Mouse (Mus musculus) left cerebral cortex, postnatal 36 days (tissue): ENCODE data around the gene Ncoa1. TPM values are rescaled to one million over a fixed set of nuclear protein-coding genes. Genes with fewer than 3 reads are reported as not detected.
"Not testable (repeated sequence)": the region's sequence is repeated elsewhere in the genome, so short reads cannot be mapped to it uniquely, and the experiment has no call there.

Source experiments
- DNase-seq, 2 experiments: peaks; one replicate each; pipeline ENCODE4 v3.0.0; 2021 to 2022; ENCODE audit warnings: low spot score in 2 of 2, mixed read lengths in 1 of 2
- intact Hi-C: fragments of 180-260 bp; cut with DNase I; formaldehyde crosslinking; loops from one replicate; pipeline ENCODE4 v1.15.1; 2025
- total RNA-seq, 2 experiments: library from RNA; stranded (reverse); gene quantifications; 2 replicates each; pipeline ENCODE4 v1.2.3; 2021

The Ncoa1 gene
- total RNA-seq, 2 experiments from 2014 or later, result 104 to 110 TPM

DNA sequence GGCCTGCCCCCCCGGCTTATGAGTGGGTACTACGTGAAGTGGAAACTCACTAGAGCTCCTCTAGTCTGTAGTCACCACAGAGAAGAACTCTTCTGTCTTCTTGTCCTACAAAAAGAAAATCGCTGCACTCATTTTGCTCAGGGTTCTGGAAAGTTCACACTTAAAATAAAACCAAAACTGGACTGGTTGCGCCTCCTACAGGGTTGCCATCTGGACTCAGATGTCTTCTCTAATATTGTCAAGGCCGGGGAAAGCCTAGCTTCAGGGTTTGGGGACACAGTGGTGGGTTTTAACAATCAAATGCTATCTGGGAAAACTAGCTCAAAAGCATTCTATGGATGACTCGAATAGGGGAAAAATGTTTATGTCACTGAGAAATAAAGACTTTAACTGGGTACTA lies 227.2 kb downstream of the Ncoa1 start:
- intact Hi-C loops, result no loop called here
- no peak for DNase-seq

DNA sequence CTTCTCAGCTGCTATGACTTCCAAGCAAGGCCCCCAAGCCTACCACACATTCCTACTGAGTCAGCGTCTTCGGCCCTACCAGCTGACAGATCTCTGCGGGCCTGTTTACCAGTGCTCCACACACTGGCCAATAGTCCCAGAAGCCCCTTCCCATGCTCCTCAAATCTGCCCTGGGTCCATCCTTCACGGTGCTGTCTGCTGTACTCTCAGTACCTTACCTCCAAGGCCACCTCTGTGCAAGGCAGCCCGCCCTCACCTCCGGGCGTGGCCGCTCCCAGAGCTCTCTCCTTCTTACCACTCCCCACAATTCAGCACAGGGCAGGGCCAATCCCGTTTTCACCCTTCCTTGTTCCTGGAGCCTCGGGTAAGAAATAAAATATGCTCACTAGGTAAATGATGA lies 231.2 kb downstream of the Ncoa1 start:
- intact Hi-C loops, result no loop called here
- no peak for DNase-seq

DNA sequence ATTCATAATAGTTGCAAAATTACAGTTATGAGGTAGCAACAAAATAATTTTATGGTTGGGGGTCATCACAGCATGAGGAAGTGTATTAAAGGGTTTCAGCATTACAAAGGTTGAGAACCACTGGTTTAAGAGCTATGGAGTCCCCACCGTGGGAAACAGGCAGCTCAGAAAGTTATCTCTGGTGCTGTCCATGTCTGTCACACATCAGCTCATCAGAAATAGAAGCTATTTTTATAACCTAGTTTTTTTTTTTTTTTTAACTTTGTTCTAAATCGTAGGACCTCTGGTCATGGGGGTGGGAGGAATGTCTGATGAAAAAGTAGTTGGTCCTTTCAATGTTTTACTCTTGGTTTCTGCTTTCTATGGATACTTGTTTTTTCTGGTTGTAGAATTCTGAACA lies 233.2 kb downstream of the Ncoa1 start:
- intact Hi-C loops, result no loop called here
- DNase-seq, result no peak

DNA sequence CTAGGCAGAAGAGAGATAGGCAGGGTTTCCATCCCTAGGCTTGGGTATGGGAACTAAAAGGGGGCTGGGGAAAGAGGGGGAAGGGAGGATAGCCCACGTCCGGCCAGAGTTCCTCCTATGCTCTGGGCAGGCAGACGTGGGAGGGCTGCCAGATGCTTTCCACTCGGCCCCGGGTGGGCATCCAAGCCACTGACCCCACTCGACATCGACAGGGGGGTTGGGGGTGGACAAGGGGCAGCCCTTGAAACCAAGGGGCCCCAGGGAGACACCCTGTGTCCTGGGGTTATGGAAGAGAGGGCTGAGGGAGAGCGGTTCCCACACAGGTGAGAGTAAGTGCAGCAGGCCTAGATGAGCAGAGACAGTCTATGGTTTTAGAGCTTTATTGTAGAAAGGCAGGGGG lies 236.7 kb downstream of the Ncoa1 start:
- intact Hi-C loops, DNase-seq: not testable (repeated sequence)

DNA sequence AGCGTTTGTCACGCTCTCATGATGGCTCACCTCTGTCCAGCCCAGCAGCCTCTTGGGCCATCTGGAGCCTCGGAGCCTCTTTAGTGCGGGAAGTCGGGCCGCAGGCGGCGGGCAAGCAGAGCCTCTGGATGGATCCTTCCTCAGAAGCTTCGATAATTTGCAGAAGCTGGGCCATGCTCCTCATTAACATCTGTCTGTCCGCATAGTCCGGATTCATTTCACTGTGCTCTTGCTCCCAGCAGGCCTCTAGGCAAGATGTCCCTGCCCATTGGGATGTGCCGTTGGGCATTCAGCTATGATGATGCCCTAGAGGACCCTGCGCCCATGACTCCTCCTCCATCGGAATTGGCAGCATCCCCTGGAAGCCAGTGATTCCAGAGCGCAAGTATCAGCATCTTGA lies 239.5 kb downstream of the Ncoa1 start:
- intact Hi-C loops, result no loop called here

DNA sequence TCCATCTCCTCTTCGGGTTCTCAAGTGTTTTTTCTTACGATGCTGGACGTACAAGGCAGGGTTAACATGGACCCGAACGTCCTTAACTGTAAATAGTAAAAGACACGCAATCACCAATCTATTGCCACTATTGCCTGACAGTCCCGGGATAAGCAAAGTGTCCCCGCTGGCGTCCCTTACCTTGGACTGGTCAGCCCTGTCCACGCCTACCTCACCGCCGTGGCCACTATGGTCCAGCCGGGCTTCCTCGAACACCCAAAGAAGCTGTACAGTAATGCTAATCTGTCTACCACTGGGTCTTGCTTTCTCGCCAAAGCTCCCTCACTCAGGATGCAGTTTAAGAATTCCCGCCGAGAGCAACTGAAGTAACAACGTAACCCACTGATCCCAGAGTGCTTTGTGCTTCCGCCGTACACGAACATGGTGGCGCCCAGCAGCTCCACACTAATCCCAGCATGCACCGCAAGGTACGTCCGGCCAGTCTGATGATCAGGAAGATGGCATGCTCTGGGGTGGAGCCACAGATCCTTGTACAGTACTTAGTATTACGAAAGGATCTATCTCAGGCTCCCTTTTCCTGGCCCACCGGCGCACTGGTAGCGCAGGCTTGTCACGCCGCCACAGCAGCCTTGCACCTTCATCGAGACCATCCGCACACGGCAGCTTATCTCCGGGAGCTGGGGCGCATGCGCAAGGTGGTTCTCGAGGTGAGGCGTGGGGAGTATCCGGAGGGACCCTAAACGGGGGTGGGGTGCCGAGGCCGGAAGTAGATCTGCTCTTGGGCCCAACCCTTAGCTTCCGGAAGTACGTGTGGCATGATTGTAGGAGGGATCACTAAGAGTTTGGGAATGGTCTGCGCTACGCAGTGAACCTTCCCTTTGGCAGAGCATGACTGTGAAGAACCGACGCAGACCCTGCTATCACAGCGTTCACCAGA lies 243.1 kb downstream of the Ncoa1 start, which contains the start of the genes Ptrhd1 and Cenpo:
Gene Ptrhd1, plus strand, starts transcription at position 456 of the 937 bp plus-strand sequence.
Gene Cenpo, minus strand, starts transcription at position 723 of the 937 bp plus-strand sequence.
- peak; percentile 97 to 98 for DNase-seq
- intact Hi-C loops, result no loop called here

More for the DNA sequence above, 239.5 kb downstream of the Ncoa1 start:
- no peak for DNase-seq

DNA sequence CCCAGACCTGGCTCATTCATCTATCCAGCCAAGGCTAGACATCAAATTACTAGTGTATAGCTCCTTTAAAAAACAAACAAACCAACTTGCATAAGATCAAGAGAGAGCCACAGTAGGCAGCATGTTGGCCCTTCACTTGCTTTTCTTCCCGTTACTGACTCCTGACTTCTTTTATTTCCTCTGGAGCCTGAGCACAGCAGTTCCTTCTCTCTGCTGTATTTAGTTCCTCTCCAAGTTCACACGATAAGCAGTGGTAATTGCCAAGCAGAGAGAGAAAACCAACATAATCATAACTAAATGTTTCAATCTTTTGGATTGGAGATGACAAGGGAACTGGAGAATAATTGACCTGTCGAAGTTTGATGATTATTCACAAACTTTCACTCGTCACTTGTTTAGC lies 244.2 kb downstream of the Ncoa1 start:
- intact Hi-C loops, result no loop called here

DNA sequence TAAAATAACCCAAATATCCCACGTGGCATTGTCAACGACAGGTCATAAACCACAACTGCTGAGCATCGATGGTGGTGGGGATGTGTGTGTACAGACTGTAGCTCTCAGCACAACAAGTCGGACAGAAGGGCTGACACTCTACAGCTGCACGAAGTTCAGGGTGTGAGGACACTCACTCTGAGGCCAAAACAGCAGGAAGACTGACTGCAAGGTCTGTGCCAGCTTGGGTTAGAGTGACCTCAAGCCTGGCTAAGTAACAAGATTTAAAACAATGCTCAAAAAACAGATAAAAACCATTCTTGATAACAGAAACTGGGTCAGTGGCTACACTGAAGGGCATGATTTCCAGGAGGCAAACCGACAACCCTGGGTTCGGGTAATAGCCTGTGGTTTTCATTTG lies 246.8 kb downstream of the Ncoa1 start:
- intact Hi-C loops, result no loop called here
- DNase-seq, result no peak

More for the DNA sequence above, 244.2 kb downstream of the Ncoa1 start:
- DNase-seq, result no peak

DNA sequence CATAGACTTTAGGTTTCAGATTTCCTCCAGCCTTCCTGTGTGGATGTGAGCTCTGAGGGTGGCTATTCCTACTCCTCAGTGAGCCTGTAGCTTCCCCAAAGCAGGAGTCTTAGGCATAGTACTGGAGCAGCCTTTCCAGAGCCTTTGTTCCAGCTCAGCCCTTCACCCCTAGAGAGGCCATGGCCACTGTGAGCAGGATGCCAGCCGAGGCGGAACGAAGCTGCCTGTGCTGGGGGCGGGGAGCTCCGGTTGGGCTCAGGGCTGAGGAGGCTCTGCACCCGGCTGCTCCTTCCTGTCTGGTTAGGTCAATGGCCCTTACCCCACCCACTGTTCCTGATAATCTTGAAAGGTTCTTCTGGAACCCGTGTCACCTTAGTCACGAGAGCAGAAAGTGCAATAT lies 264.1 kb downstream of the Ncoa1 start:
- intact Hi-C loops, result no loop called here
- DNase-seq, result no peak

DNA sequence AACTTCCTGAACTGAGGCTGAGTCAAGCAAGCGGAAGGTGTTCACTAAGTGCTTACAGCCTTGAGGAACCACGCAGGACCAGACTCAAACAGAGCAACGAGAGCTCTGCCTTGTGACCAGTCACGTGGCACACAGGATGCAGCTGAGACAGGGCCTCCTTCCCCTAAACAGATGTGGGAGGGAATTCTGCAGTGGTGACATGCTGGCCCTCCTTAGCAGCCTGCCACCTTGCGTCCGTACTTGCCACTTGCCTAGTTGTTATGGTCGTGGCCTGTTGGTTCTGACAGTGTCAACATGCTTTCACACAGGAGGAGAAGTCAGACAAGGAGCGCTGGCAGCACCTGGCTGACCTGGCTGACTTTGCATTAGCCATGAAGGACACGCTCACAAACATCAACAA lies 265.8 kb downstream of the Ncoa1 start:
- DNase-seq, result no peak
- intact Hi-C loops, result no loop called here

DNA sequence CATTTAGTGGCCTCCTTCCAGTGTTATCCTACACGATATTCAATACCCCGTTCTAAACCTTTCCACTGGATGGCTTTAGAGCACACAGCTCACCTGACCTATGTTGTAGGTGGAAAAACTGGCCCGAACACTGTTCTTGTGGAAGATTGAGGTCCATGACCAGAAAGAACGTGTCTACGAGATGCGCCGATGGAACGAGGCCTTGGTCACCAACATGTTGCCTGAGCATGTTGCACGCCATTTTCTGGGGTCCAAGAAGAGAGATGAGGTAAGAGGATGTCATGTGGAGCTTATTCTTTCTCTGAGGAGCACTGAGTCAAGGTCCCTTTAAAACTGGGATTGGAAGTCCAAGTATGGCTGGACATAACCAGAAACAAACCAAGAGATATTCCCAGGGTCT lies 267.8 kb downstream of the Ncoa1 start:
- DNase-seq, result no peak
- intact Hi-C loops, result loop anchor here (5.0 kb wide), 1 partner anchor 102 kb away; no protein-coding TSS in a partner anchor

DNA sequence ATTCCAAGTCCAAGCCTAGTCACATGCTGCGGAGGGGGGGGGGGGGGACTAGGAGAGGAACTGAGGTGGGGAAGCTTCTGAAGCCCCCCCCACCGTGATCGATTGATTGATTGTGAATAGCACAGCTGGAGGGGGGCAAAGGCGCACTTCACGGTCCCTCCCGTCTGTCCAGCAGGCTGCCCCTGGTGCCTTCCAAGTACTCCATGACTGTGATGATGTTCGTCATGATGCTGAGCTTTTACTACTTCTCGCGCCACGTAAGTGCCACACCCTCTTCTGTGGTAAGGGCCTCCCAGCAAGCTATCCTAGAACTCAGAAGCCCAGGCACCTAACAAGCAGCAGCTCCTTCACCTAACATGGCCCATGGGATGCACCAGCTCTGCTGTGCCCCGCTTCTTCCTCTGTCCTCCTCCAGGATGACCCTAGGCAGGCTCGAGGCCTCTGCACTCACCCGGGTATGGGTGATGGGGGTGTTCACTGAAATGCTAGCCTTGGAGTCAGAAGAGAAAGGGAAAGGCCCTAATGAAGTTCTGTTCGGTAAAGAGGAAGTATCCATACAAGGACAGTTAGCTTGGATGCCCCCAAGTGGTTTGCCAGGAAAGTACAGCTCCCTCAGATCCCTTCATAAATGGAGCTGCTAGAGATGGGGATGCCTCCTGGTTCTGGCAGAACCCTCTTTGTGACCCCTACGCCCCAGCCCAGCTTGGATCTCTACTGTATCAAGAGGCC lies 268.4 kb downstream of the Ncoa1 start:
- DNase-seq, result peak; percentile 54 to 65
- intact Hi-C loops, result loop anchor here (5.0 kb wide), 1 partner anchor 101 kb away; no protein-coding TSS in a partner anchor

DNA sequence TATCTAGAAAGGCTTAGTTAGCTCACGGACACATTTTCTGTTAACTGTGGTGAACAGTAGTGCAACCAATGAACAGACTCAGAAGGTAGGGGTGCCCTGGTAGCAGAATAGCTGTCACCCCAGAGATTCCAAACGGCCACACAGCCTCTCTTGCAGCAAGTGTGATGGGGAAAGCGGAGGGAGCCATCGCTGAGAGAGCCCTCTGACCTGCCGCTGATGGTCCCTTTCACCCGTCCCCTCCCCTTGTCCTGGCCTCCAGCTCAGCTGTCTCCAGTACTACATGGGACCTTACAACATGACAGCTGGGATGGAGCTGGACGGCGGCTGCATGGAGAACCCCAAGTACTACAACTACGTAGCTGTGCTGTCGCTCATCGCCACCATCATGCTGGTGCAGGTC lies 270.9 kb downstream of the Ncoa1 start:
- no peak for DNase-seq
- intact Hi-C loops, result loop anchor here (5.0 kb wide), 1 partner anchor 99 kb away; no protein-coding TSS in a partner anchor

DNA sequence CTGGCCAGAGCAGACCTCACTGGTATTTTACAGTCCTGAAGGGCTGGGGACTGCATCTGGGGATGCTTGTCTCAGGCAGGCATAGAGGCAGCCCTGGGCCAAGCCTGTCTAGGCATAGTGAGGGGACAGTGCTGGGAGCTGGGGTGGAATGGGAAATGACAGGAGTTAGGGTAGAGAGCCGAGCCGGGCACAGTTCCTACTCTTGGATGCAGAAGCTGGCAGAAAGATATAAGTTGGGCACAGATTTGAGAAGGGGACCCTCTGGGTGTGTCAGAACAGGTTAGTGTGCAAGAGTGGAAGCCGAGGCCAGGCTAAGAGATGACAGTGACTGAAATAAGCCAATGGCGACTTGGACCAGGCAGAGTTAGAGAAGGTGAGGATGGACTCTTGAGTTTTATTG lies 274.8 kb downstream of the Ncoa1 start:
- DNase-seq, result no peak
- intact Hi-C loops, result no loop called here

DNA sequence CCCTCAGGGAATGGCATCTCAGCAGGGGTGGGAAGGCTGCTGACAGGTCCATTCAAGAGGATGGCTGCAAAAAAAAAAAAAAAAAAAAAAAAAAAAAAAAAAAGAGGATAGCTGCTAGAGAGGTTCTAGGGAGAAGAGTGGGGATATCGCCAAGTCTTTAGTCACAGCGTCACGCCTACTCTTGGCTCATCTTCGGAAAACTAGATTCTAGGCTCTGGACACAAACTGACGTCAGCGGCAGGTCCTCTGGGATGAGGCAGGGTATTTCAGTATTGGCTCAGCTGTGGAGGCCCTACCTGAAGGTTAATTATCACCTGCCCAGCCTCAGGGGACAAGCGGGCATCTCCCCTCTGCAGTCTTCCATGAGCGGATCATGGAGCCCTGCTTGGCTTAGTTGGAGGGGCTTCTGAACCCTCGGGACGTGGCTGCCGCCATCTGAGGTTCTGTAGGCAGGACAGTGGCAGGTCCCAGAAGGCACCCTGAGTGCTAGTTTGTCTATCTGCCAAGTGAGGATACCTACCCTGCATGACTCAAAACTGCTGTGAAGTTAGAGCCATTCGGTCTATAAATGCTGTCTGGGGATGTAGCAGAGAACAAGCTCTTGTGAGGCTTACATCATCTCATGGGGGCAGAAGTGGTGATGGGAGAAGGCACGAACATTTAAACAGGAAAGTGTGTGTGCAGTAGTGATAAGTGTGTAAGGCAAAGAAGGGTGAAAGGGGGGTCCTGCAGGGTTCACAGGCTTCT lies 275.4 kb downstream of the Ncoa1 start:
- peak; percentile 68 to 74 for DNase-seq
- intact Hi-C loops, result no loop called here

DNA sequence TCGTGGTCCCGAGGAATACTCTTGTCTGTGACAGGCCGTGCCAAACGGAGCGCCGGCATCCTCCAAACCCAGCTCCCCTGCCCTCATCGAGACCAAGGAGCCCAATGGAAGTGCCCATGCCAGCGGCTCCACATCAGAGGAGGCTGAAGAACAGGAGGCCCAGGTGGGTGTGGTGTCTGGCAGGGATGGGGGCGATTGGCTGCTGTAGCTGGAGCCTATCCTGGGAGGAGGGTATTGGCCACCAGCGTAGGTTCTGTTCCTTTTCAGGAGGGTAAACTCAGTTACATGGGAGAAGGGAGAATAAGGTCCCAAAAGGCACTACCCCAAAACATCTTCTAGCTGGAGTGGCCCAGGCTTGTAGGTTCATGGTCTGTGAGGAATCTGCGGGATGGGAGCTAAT lies 277.7 kb downstream of the Ncoa1 start:
- intact Hi-C loops, result no loop called here
- peak in 1 of 2 experiments; percentile 4 for DNase-seq

DNA sequence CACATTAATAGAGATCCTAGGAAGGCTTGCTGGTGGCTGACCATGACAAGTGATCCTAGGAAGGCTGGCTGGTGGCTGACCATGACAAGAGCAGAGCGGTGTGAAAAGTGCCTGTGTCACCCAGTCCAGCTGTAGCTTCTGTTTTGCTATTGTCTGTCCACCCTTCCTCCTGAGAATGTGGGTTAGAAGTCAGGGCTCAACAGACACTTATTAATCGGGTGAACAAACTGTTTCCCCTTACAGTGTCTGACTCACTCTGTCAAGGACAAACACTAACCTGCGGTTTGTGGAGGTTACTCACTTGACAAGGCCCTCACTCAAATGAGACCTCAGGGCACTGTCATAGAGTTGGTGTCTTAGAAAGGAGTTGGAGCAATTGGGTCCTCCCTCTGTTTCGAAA lies 278.3 kb downstream of the Ncoa1 start:
- no peak for DNase-seq
- intact Hi-C loops, result no loop called here
